Mouse (Mus musculus) gonadal fat pad, adult 2 months (tissue): ENCODE results near the gene Slc35e1. TPM values are rescaled to one million over a fixed set of nuclear protein-coding genes. Genes with fewer than 3 reads are reported as not detected.

Experiments used
- polyA plus RNA-seq: library from polyadenylated mRNA; depleted of rRNA; stranded (reverse); fragments of >200 nt; gene quantifications from 2 replicates; pipeline ENCODE4 v1.2.3, GENCODE M21; 2012; rRNA removed

The Slc35e1 gene
- polyA plus RNA-seq, 1 experiment: 65.5 TPM

Other genes starting within 250 kb of the Slc35e1 start
- gene Gm10282, start 187.4 kb downstream of the Slc35e1 start, polyA plus RNA-seq: 1.1 and 5.1 TPM in 2 replicates
- 17.8 and 25.9 TPM in 2 replicates for gene Klf2, start 173.6 kb downstream of the Slc35e1 start, polyA plus RNA-seq
- gene Eps15l1, start 71.2 kb downstream of the Slc35e1 start, polyA plus RNA-seq: 43.3 and 46.3 TPM in 2 replicates
- 0.81 and 1.7 TPM in 2 replicates for gene Calr3, start 48.7 kb downstream of the Slc35e1 start, polyA plus RNA-seq
- gene 1700030K09Rik, start 48.7 kb downstream of the Slc35e1 start, polyA plus RNA-seq: 7.6 and 8.1 TPM in 2 replicates
- 24.6 and 44.4 TPM in 2 replicates for gene Cherp, start 17.4 kb downstream of the Slc35e1 start, polyA plus RNA-seq
- 7.3 and 10.0 TPM in 2 replicates for gene Med26, start 55.7 kb upstream of the Slc35e1 start, polyA plus RNA-seq
- 52.5 and 55.1 TPM in 2 replicates for gene Smim7, start 78.5 kb upstream of the Slc35e1 start, polyA plus RNA-seq
- 20.4 and 20.5 TPM in 2 replicates for gene Tmem38a, start 79.4 kb upstream of the Slc35e1 start, polyA plus RNA-seq
- gene Nwd1, start 154.1 kb upstream of the Slc35e1 start, polyA plus RNA-seq: 2.8 and 6.9 TPM in 2 replicates
- 570 and 650 TPM in 2 replicates for gene Sin3b, start 230.7 kb upstream of the Slc35e1 start, polyA plus RNA-seq